Mouse (Mus musculus): Measurements from ENCODE around the gene Lnx1.

DNA sequence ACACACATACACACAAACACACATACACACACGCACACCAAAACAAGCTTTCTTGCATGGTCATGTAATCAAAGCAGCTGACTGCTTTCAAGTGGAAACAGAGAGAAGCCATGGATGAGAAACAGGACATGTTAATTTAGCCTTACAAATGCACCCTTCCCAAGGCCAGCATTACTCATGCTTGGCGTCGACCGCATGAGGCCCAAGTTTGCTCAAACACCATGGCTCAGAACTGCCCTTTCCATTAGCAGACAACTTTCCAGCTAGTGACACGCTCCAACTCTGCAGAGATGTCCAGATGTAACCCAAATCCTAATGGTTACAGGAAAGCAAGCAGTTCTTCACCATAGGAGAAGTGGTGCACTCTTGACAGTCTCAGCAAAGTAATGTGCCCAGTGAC is 47.8 kb upstream of the Lnx1 start:
- TF ChIP-seq CTCF (IDR thresholded peaks at IDR 0.05; ENCODE audit: low read depth) (no peak), EP300 (IDR thresholded peaks at IDR 0.05; ENCODE audit: low read depth) (no peak)
